Mouse (Mus musculus): ENCODE measurements at regions not wholly inside any gene's neighbourhood (a gene's known extent, or its start where the extent isn't known, plus 50 kb on each side); places are given as distances from the start of the nearest gene placed in this dataset.

- DNase-seq (ENCODE audit: low read depth, low spot score) = no peak
These were observed 206.8 kb upstream of the Ppp2r3a start for GRCm38 (mm10) chr9:101458306-101458946.

GRCm38 (mm10) chr9:101446316-101446715 is 194.7 kb upstream of the Ppp2r3a start:
- no peak for DNase-seq (ENCODE audit: low read depth, low spot score)

- DNase-seq (ENCODE audit: low read depth, low spot score) = no peak
These were observed 194.2 kb upstream of the Ppp2r3a start for GRCm38 (mm10) chr9:101445764-101446163.

GRCm38 (mm10) chr9:101445293-101445692 is 193.7 kb upstream of the Ppp2r3a start:
- DNase-seq (ENCODE audit: low read depth, low spot score) = no peak

GRCm38 (mm10) chr9:101439856-101440255 is 188.3 kb upstream of the Ppp2r3a start:
- no peak for DNase-seq (ENCODE audit: low read depth, low spot score)

GRCm38 (mm10) chr9:101438564-101439180 is 187.1 kb upstream of the Ppp2r3a start:
- no peak for DNase-seq (ENCODE audit: low read depth, low spot score)

- no peak for DNase-seq (ENCODE audit: low read depth, low spot score)
These were observed 173.5 kb upstream of the Ppp2r3a start for GRCm38 (mm10) chr9:101424974-101425670.

GRCm38 (mm10) chr9:101423041-101423440 is 171.4 kb upstream of the Ppp2r3a start:
- no peak for DNase-seq (ENCODE audit: low read depth, low spot score)

GRCm38 (mm10) chr9:101422006-101422405 is 170.4 kb upstream of the Ppp2r3a start:
- DNase-seq (ENCODE audit: low read depth, low spot score) = no peak

- DNase-seq (ENCODE audit: low read depth, low spot score) = no peak
These were observed 169.5 kb upstream of the Ppp2r3a start for GRCm38 (mm10) chr9:101421136-101421535.

GRCm38 (mm10) chr9:101420181-101420580 is 168.6 kb upstream of the Ppp2r3a start:
- DNase-seq (ENCODE audit: low read depth, low spot score) = no peak

- no peak for DNase-seq (ENCODE audit: low read depth, low spot score)
These were observed 166.1 kb upstream of the Ppp2r3a start for GRCm38 (mm10) chr9:101417660-101418059.

- DNase-seq (ENCODE audit: low read depth, low spot score) = no peak
These were observed 164.7 kb upstream of the Ppp2r3a start for GRCm38 (mm10) chr9:101416321-101416720.

GRCm38 (mm10) chr9:101413071-101413633 is 161.6 kb upstream of the Ppp2r3a start:
- no peak for DNase-seq (ENCODE audit: low read depth, low spot score)

GRCm38 (mm10) chr9:101411951-101412350 is 160.4 kb upstream of the Ppp2r3a start:
- DNase-seq (ENCODE audit: low read depth, low spot score) = no peak

GRCm38 (mm10) chr9:101411532-101411880 is 159.9 kb upstream of the Ppp2r3a start:
- no peak for DNase-seq (ENCODE audit: low read depth, low spot score)

- DNase-seq (ENCODE audit: low read depth, low spot score) = no peak
These were observed 159.4 kb upstream of the Ppp2r3a start for GRCm38 (mm10) chr9:101410783-101411531.

- DNase-seq (ENCODE audit: low read depth, low spot score) = no peak
These were observed 158.8 kb upstream of the Ppp2r3a start for GRCm38 (mm10) chr9:101410348-101410747.

GRCm38 (mm10) chr9:101408116-101408515 is 156.5 kb upstream of the Ppp2r3a start:
- DNase-seq (ENCODE audit: low read depth, low spot score) = no peak

- DNase-seq (ENCODE audit: low read depth, low spot score) = no peak
These were observed 155.5 kb upstream of the Ppp2r3a start for GRCm38 (mm10) chr9:101407141-101407540.

GRCm38 (mm10) chr9:101404441-101405081 is 153.0 kb upstream of the Ppp2r3a start:
- DNase-seq (ENCODE audit: low read depth, low spot score) = no peak
